Mouse (Mus musculus) C2C12 (cell line): ENCODE measurements around the gene Cobl.

Experiments
- CEBPB ChIP-seq: IDR thresholded peaks from one replicate; pipeline ENCODE4 v1.6.1; 2011; ENCODE audit warnings: low read depth, mild to moderate bottlenecking, control low read depth, moderate library complexity
- CTCF ChIP-seq: IDR thresholded peaks from one replicate; pipeline ENCODE4 v1.5.1; 2011; ENCODE audit not compliant: control insufficient read depth, insufficient read depth, insufficient read length
- FOSL1 ChIP-seq: IDR thresholded peaks from one replicate; pipeline ENCODE4 v1.8.0; 2011; ENCODE audit warnings: mild to moderate bottlenecking, low read length; ENCODE audit not compliant: poor library complexity, insufficient read depth, severe bottlenecking
- MAX ChIP-seq: IDR thresholded peaks from one replicate; pipeline ENCODE4 v1.6.1; 2011; ENCODE audit warnings: mild to moderate bottlenecking, control low read depth
- MYOD1 ChIP-seq: IDR thresholded peaks from one replicate; pipeline ENCODE4 v1.6.1; 2011; ENCODE audit warnings: low read depth; ENCODE audit not compliant: control insufficient read depth, insufficient read length
- MYOG ChIP-seq: IDR thresholded peaks from one replicate; pipeline ENCODE4 v1.6.1; 2011; ENCODE audit not compliant: control insufficient read depth, insufficient read length; ENCODE audit errors: extremely low read depth
- USF1 ChIP-seq: IDR thresholded peaks from one replicate; pipeline ENCODE4 v1.6.1; 2011; ENCODE audit warnings: low read depth, mild to moderate bottlenecking, control low read depth, moderate library complexity

DNA sequence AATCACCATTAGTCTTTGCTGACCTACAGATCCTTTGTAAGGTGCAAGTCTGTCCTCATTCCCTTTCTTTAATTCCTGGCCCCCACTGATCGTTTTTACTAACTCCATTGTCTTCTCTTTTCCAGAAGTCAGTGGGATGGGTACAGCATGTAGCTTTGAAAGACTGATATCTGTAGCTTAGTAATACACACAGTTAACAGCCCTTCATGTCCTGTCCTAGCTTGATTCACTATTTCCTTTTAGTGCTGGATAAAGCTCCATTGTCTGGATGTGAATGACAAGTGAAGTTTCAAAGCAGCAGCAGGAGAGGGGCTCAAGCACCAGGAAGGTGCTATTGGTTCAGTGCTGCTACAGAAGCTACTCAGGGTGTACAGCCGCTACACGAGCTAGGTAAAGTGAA lies 28.9 kb downstream of the Cobl start:
- TF ChIP-seq CTCF (no peak), USF1 (no peak), CEBPB (no peak), FOSL1 (no peak), MAX (no peak), MYOG (no peak), MYOD1 (no peak)
